ENCODE assay signal across 27 mouse cellular contexts in the genomic region with DNA sequence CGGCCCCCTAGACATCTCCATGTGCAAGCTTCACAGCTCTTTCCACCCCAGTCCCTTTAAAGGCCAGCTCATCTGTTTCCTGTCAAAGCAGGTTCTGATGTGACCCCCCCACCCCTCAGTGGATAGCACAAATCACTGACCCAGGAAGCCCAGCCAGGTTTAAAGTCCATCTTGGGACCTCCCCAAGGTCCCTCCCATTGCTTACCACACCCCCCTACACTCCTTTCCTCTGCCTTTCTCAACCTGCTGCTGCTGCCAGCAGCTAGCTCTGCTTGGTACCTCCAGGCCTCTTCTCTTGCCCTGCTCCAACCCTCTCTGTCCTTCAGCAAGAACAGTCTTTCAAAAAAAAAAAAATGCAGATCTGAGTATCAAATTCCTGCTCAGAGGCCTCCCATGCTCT. TPM values are rescaled to one million over a fixed set of nuclear protein-coding genes. Genes with fewer than 3 reads are reported as not detected.
DNase-seq lines count a peak whose midpoint lies in the region; ATAC-seq and TF ChIP-seq lines count a peak whose summit lies in the region.
"Had no signal": no experiment of that assay in that cellular context is flagged by ENCODE, and none has a peak within 500 bp of the region (broad histone marks: within the 10 kb centered on the region; RNA-seq: fewer than 3 reads in every experiment).

No protein-coding gene starts in this region.

- TF ChIP-seq CTCF in intestine, postnatal 0 days (IDR thresholded peaks at IDR 0.05; ENCODE audit: low read depth) = no peak

- no peaks in the 10 kb centered on the region for H3K9me3 ChIP-seq in neural tube, embryonic 11.5 days (ENCODE audit: control insufficient read depth, low read length)
- H3K9me3 ChIP-seq in neural tube, embryonic 15.5 days (replicated peaks) = no peaks in the 10 kb centered on the region
- no peaks in the 10 kb centered on the region for H3K9me3 ChIP-seq in intestine, postnatal 0 days (ENCODE audit: control insufficient read depth)
- no peaks in the 10 kb centered on the region for H3K9me3 ChIP-seq in midbrain, embryonic 14.5 days (ENCODE audit: control insufficient read depth, low read length)
- H3K9me3 ChIP-seq: heart, embryonic 10.5 days; heart, embryonic 15.5 days; hindbrain, embryonic 12.5 days; liver, embryonic 12.5 days; megakaryocyte, embryonic 14.5 days; midbrain, embryonic 12.5 days had no signal

- no peak overlapping the region for H3K4me2 ChIP-seq in neural tube, embryonic 11.5 days (ENCODE audit: low read depth)
- no peak overlapping the region for H3K4me2 ChIP-seq in neural tube, embryonic 15.5 days
- H3K4me2 ChIP-seq in intestine, postnatal 0 days (replicated peaks; ENCODE audit: low read depth) = no peak overlapping the region
- H3K4me2 ChIP-seq in midbrain, embryonic 14.5 days (ENCODE audit: low read length) = no peak overlapping the region
- H3K4me2 ChIP-seq: heart, embryonic 15.5 days; hindbrain, embryonic 12.5 days; liver, embryonic 12.5 days; midbrain, embryonic 12.5 days had no signal

- H3K4me1 ChIP-seq in neural tube, embryonic 11.5 days (ENCODE audit: control insufficient read depth, insufficient read depth, low read length) = no peaks in the 10 kb centered on the region
- no peaks in the 10 kb centered on the region for H3K4me1 ChIP-seq in neural tube, embryonic 15.5 days
- no peaks in the 10 kb centered on the region for H3K4me1 ChIP-seq in intestine, postnatal 0 days (replicated peaks; ENCODE audit: control insufficient read depth, insufficient read depth, low read length)
- H3K4me1 ChIP-seq in midbrain, embryonic 14.5 days (ENCODE audit: control insufficient read depth, insufficient read depth, low read length) = no peaks in the 10 kb centered on the region
- H3K4me1 ChIP-seq: heart, embryonic 10.5 days; heart, embryonic 15.5 days; hindbrain, embryonic 12.5 days; liver, embryonic 12.5 days; megakaryocyte, embryonic 14.5 days; midbrain, embryonic 12.5 days had no signal

- DNase-seq in neural tube, embryonic 11.5 days (ENCODE audit: low spot score) = peak; percentile 7
- DNase-seq in kidney, postnatal 14 days = peak; percentile 63
- DNase-seq in spleen, postnatal 10 days (ENCODE audit: low spot score in 2 of 2) = no peak
- DNase-seq in adrenal gland, postnatal 10 days = no peak
- DNase-seq in midbrain, embryonic 14.5 days = no peak
- DNase-seq: adrenal gland, adult 2 months; cerebellum, adult 2 months; cerebellum, postnatal 25 days; gastrocnemius, postnatal 25 days; heart, adult 11 months; layer of hippocampus, postnatal 36 days; left cerebral cortex, postnatal 4 days; lung, adult 18-20 months; lung, postnatal 4 days; spleen, adult 18-20 months; thymus, adult 2 months; thymus, postnatal 36 days had no signal

- no peaks in the 10 kb centered on the region for H3K27me3 ChIP-seq in neural tube, embryonic 11.5 days (ENCODE audit: control insufficient read depth, insufficient read depth, low read length)
- no peaks in the 10 kb centered on the region for H3K27me3 ChIP-seq in neural tube, embryonic 15.5 days (replicated peaks)
- no peaks in the 10 kb centered on the region for H3K27me3 ChIP-seq in intestine, postnatal 0 days (replicated peaks; ENCODE audit: control insufficient read depth, insufficient read depth, low read length)
- no peaks in the 10 kb centered on the region for H3K27me3 ChIP-seq in midbrain, embryonic 14.5 days (ENCODE audit: control insufficient read depth, insufficient read depth, low read length)
- H3K27me3 ChIP-seq: heart, embryonic 15.5 days; hindbrain, embryonic 12.5 days; liver, embryonic 12.5 days; midbrain, embryonic 12.5 days had no signal

- WGBS in neural tube, embryonic 11.5 days = 100% methylated on average over 1 of the region's 1 CpGs
- 97% methylated on average over 1 of the region's 1 CpGs for WGBS in neural tube, embryonic 15.5 days
- 93% methylated on average over 1 of the region's 1 CpGs for WGBS in intestine, postnatal 0 days
- 95% methylated on average over 1 of the region's 1 CpGs for WGBS in midbrain, embryonic 14.5 days

- no peak overlapping the region for H3K9ac ChIP-seq in neural tube, embryonic 11.5 days (ENCODE audit: low read length)
- H3K9ac ChIP-seq in neural tube, embryonic 15.5 days (replicated peaks) = no peak overlapping the region
- H3K9ac ChIP-seq in intestine, postnatal 0 days (ENCODE audit: low read depth, low read length) = no peak overlapping the region
- no peak overlapping the region for H3K9ac ChIP-seq in midbrain, embryonic 14.5 days (replicated peaks; ENCODE audit: low read length)
- H3K9ac ChIP-seq: heart, embryonic 15.5 days; hindbrain, embryonic 12.5 days; liver, embryonic 12.5 days; midbrain, embryonic 12.5 days had no signal

- no peak overlapping the region for H3K4me3 ChIP-seq in neural tube, embryonic 11.5 days (ENCODE audit: low read depth, low read length)
- no peak overlapping the region for H3K4me3 ChIP-seq in neural tube, embryonic 15.5 days (replicated peaks)
- H3K4me3 ChIP-seq in intestine, postnatal 0 days (ENCODE audit: low read depth, low read length) = no peak overlapping the region
- no peak overlapping the region for H3K4me3 ChIP-seq in midbrain, embryonic 14.5 days (replicated peaks; ENCODE audit: low read depth, low read length)
- H3K4me3 ChIP-seq: heart, embryonic 10.5 days; heart, embryonic 15.5 days; hindbrain, embryonic 12.5 days; liver, embryonic 12.5 days; megakaryocyte, embryonic 14.5 days; midbrain, embryonic 12.5 days had no signal

- no peak overlapping the region for H3K27ac ChIP-seq in neural tube, embryonic 11.5 days (ENCODE audit: low read depth, low read length)
- H3K27ac ChIP-seq in neural tube, embryonic 15.5 days (replicated peaks) = no peak overlapping the region
- 0 out of 2 replicates have a peak overlapping the region, but pooled peaks have one; percentile 2 for H3K27ac ChIP-seq in intestine, postnatal 0 days (ENCODE audit: low read depth, low read length)
- H3K27ac ChIP-seq in midbrain, embryonic 14.5 days (replicated peaks; ENCODE audit: low read depth, low read length) = no peak overlapping the region
- H3K27ac ChIP-seq: heart, embryonic 10.5 days; heart, embryonic 15.5 days; hindbrain, embryonic 12.5 days; liver, embryonic 12.5 days; midbrain, embryonic 12.5 days had no signal

- H3K36me3 ChIP-seq in neural tube, embryonic 11.5 days (ENCODE audit: control insufficient read depth, insufficient read depth, low read length) = peaks cover 26% of the 10 kb centered on the region
- peaks cover 95% of the 10 kb centered on the region for H3K36me3 ChIP-seq in neural tube, embryonic 15.5 days
- peaks cover 93% of the 10 kb centered on the region for H3K36me3 ChIP-seq in intestine, postnatal 0 days (ENCODE audit: control insufficient read depth, insufficient read depth)
- H3K36me3 ChIP-seq in midbrain, embryonic 14.5 days (ENCODE audit: control insufficient read depth, insufficient read depth, low read length) = peaks cover 93% of the 10 kb centered on the region

- ATAC-seq in neural tube, embryonic 11.5 days (ENCODE audit: insufficient read depth, low FRiP score, low TSS enrichment) = no peak
- ATAC-seq in neural tube, embryonic 15.5 days (ENCODE audit: low FRiP score) = no peak
- ATAC-seq in intestine, postnatal 0 days = no peak
- no peak for ATAC-seq in midbrain, embryonic 14.5 days (ENCODE audit: low FRiP score, low TSS enrichment)
- ATAC-seq: forebrain, embryonic 14.5 days; liver, embryonic 12.5 days; lung, postnatal 0 days had no signal

RNA-seq across cellular contexts. Expression of gene Kdm4a, which starts 35.0 kb away (rescaled TPM):
- polyA plus RNA-seq in neural tube, embryonic 11.5 days (2014; fragmentation: Nextera tagmentation; extraction: Ambion mirVana) = 65.4 and 68.0 TPM in 2 replicates
- 40.2 and 40.6 TPM in 2 replicates for polyA plus RNA-seq in neural tube, embryonic 15.5 days (2015; fragmentation: Nextera tagmentation; extraction: Ambion mirVana)
- 11.6 and 13.1 TPM in 2 replicates for polyA plus RNA-seq in intestine, postnatal 0 days (2015; fragmentation: Nextera tagmentation; extraction: Ambion mirVana)
- 10 to 100 TPM; 34.6 to 47.5 TPM for total RNA-seq in adrenal gland, postnatal 10 days (2021)
- 56.2 and 62.5 TPM in 2 replicates for polyA plus RNA-seq in midbrain, embryonic 14.5 days (2014; fragmentation: Nextera tagmentation; extraction: Ambion mirVana)

Comparison
In these comparisons a context has a peak if more than half of its experiments do, and no peak if none do; other contexts are left out.
1. DNase-seq: peak in neural tube, embryonic 11.5 days (single experiment) and kidney, postnatal 14 days (single experiment); none in spleen, postnatal 10 days (0 of 2), adrenal gland, postnatal 10 days (single experiment) and midbrain, embryonic 14.5 days (single experiment).